Mouse (Mus musculus) limb, embryonic 14.5 days (tissue): ENCODE measurements at regions not wholly inside any gene's neighbourhood (a gene's known extent, or its start where the extent isn't known, plus 50 kb on each side); places are given as distances from the start of the nearest gene placed in this dataset.

ENCODE experiments used
- ATAC-seq: fragments of 200-750 bp; cut with Nextera tagmentation; 2 replicates; pipeline ENCODE4 v1.8.0; 2017; ENCODE audit warnings: low read depth, moderate number of reproducible peaks, moderate TSS enrichment; ENCODE audit not compliant: low FRiP score
- DNase-seq: peaks from one replicate; pipeline ENCODE4 v3.0.0-alpha.2; 2015; ENCODE audit warnings: low spot score
- H3K27ac ChIP-seq: fragments of 300-500 bp; sonication (generic); replicated peaks from 2 replicates; pipeline ENCODE4 v1.5.1; 2014; ENCODE audit warnings: low read depth, mild to moderate bottlenecking, low read length, moderate library complexity, mixed read lengths
- H3K27me3 ChIP-seq: fragments of 300-500 bp; sonication (generic); 2 replicates; pipeline ENCODE4 v1.6.1; 2014; ENCODE audit warnings: low read length, mixed read lengths; ENCODE audit not compliant: control insufficient read depth, insufficient read depth
- H3K36me3 ChIP-seq: fragments of 300-500 bp; sonication (generic); 2 replicates; pipeline ENCODE4 v1.6.1; 2014; ENCODE audit warnings: mild to moderate bottlenecking, low read length, moderate library complexity, mixed read lengths; ENCODE audit not compliant: control insufficient read depth, insufficient read depth
- H3K4me1 ChIP-seq: fragments of 300-500 bp; sonication (generic); 2 replicates; pipeline ENCODE4 v1.6.1; 2014; ENCODE audit warnings: antibody characterized with exemption, low read length, mixed read lengths; ENCODE audit not compliant: control insufficient read depth, insufficient read depth
- H3K4me2 ChIP-seq: fragments of 300-500 bp; sonication (generic); replicated peaks from 2 replicates; pipeline ENCODE4 v1.6.1; 2014; ENCODE audit warnings: low read depth, mild to moderate bottlenecking, low read length, moderate library complexity; ENCODE audit not compliant: severe bottlenecking
- H3K4me3 ChIP-seq: fragments of 300-500 bp; sonication (generic); replicated peaks from 2 replicates; pipeline ENCODE4 v1.5.1; 2014; ENCODE audit warnings: low read length
- H3K9ac ChIP-seq: fragments of 300-500 bp; sonication (generic); 2 replicates; pipeline ENCODE4 v1.6.1; 2014; ENCODE audit warnings: mild to moderate bottlenecking, low read depth, low read length, moderate library complexity; ENCODE audit not compliant: severe bottlenecking
- H3K9me3 ChIP-seq: fragments of 300-500 bp; sonication (generic); 2 replicates; pipeline ENCODE4 v1.6.1; 2016; ENCODE audit warnings: low read length; ENCODE audit not compliant: control insufficient read depth
- POLR2A ChIP-seq: fragments of 200-500 bp; IDR thresholded peaks from 2 replicates; pipeline ENCODE4 v1.8.0; 2012; ENCODE audit warnings: inconsistent platforms, mild to moderate bottlenecking, moderate library complexity, borderline replicate concordance; ENCODE audit not compliant: insufficient read depth, insufficient read length; ENCODE audit errors: extremely low read depth
- WGBS: fragments of 180-500 bp; shearing (Covaris S2); extraction: QIAGEN DNeasy Blood & Tissue Kit; methylation state at CpG from one replicate; pipeline ENCODE4 v1.1.7; 2014; 5-methylcytosine and 5-hydroxymethylcytosine counted together

DNA sequence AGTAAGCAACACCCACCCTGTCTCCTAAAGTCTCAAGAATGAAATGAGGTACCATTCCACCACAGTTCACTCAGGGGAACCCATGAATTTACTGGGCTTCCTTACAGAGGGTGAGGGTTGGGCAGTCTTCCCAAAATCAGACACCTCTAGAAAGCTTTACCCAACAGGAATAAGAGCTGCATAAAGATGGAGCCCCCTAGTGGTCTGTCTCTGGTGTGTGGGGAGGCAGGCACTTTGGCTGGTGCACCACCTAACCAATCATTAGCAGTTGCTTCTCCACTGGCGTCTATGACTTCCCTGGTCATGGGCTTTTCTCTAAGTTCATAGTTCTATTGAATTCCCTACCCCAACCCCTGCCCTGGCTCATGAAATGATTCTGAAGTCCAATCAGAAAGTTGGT lies 351.1 kb downstream of the Adam3 start:
- no peaks in the 10 kb centered on the region for H3K4me1 ChIP-seq
- no peaks in the 10 kb centered on the region for H3K36me3 ChIP-seq
- no peak overlapping the region for H3K27ac ChIP-seq
- H3K9ac ChIP-seq, result no peak overlapping the region
- ATAC-seq (no peak), DNase-seq (no peak)
- no peaks in the 10 kb centered on the region for H3K27me3 ChIP-seq
- no peaks in the 10 kb centered on the region for H3K9me3 ChIP-seq
- WGBS, result 86% methylated on average over 1 of the region's 1 CpGs
- TF ChIP-seq POLR2A, result no peak
- no peak overlapping the region for H3K4me3 ChIP-seq
- no peak overlapping the region for H3K4me2 ChIP-seq

DNA sequence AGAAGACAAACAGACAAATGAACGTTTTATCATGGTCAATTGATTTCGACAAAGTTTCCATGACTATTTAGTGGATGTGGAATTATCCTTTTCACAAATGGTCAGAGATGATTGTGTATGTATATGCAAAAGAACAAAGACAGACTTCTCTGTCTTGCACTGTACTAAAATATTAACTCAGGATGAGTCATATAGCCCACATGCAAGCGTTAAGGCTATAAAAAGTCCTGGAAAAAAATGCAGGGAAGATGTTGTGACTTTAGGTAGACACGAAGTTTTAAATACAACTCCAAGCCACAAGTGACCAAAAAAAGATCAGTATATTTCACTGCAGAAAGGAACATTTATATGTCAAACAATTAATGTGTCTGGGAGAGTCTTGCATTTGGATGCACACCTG lies 353.6 kb downstream of the Adam3 start:
- 84% methylated on average over 4 of the region's 4 CpGs for WGBS

DNA sequence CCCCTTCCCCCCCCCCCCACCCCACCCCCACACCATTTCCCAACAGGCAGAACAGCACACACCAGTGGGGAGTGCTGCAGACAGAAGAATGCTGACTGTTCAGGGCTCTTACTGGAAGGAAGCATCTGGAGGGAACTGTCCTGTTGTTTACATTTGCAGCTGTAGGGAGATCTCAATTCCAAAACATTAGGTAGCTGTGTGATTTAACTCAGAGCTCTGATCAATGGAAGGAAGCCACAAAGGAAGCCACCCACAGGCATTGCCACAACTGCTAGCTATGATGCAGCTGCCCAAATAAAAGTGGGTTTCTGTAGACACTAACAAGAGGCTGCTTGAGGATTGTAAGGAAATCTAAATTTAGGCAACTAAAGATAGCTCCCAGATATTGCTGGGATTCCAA lies 359.7 kb downstream of the Adam3 start:
- Histone ChIP-seq H3K27me3 (no peaks in the 10 kb centered on the region), H3K36me3 (no peaks in the 10 kb centered on the region), H3K4me2 (no peak overlapping the region), H3K4me1 (0 out of 2 replicates have a peak, but pooled peaks cover 3% of the 10 kb centered on the region), H3K27ac (no peak overlapping the region), H3K9ac (no peak overlapping the region), H3K4me3 (no peak overlapping the region), H3K9me3 (no peaks in the 10 kb centered on the region)
- TF ChIP-seq POLR2A, result no peak
- DNase-seq, result no peak
- ATAC-seq, result no peak

More for the DNA sequence above, 353.6 kb downstream of the Adam3 start:
- no peak overlapping the region for H3K4me2 ChIP-seq
- TF ChIP-seq POLR2A, result no peak
- ATAC-seq (no peak), DNase-seq (no peak)
- H3K9me3 ChIP-seq, result no peaks in the 10 kb centered on the region
- no peak overlapping the region for H3K4me3 ChIP-seq
- H3K36me3 ChIP-seq, result no peaks in the 10 kb centered on the region
- H3K27me3 ChIP-seq, result no peaks in the 10 kb centered on the region
- H3K9ac ChIP-seq, result no peak overlapping the region
- H3K4me1 ChIP-seq, result 0 out of 2 replicates have a peak, but pooled peaks cover 3% of the 10 kb centered on the region
- no peak overlapping the region for H3K27ac ChIP-seq

DNA sequence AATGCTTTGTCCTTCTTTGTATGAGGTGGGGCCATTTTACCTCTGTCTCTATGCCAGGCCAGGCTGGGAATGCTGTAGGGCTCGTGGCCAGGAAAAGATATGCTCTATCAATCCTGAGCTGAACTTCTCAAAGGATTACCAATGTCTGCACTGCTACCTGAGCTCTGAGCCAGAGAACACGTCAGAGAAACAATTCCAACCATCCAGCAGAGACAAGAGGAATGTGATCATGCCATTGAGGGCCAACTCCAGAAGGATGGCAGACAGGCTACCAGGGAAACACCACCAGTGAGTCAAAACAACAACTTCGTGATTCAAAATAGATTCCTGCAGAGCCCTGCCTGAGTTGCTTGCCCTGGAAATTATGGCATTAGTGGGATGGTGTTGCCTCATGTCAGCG lies 361.0 kb downstream of the Adam3 start:
- no peaks in the 10 kb centered on the region for H3K27me3 ChIP-seq
- 79% methylated on average over 4 of the region's 4 CpGs for WGBS
- no peak for DNase-seq
- H3K36me3 ChIP-seq, result no peaks in the 10 kb centered on the region
- no peak for ATAC-seq
- no peak overlapping the region for H3K27ac ChIP-seq
- H3K4me2 ChIP-seq, result no peak overlapping the region
- H3K9ac ChIP-seq, result no peak overlapping the region
- H3K4me3 ChIP-seq, result no peak overlapping the region
- H3K4me1 ChIP-seq, result 0 out of 2 replicates have a peak, but pooled peaks cover 3% of the 10 kb centered on the region
- TF ChIP-seq POLR2A, result no peak
- H3K9me3 ChIP-seq, result no peaks in the 10 kb centered on the region

DNA sequence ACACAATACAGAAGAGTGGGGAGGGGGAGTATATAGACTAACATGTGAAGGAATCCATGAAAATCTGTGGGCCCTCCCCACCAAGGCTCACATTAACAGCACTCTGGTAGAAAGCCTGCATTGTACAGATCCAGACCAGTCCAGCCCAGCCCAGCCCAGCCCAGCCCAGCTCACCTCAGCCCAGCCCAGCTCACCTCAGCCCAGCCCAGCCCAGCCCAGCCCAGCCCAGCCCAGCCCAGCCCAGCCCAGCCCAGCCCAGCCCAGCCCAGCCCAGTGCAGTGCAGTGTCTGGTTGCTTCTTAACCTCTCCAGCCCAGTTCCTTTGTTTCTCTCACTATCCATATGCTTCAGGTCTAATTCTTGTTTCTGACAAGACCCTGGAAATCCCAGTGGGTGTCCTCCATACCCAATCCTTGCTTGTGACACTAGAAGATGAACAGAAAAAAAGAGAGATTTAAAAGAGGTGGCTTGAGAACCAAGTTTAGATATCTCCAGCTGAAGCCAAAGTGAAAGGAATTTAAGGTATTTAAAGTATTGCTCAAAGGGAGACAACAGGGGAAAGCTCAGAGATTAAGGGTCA lies 366.5 kb downstream of the Adam3 start:
- no peak for ATAC-seq
- Histone ChIP-seq H3K27me3 (no peaks in the 10 kb centered on the region), H3K36me3 (no peaks in the 10 kb centered on the region), H3K4me2 (no peak overlapping the region), H3K27ac (no peak overlapping the region), H3K9ac (no peak overlapping the region), H3K4me3 (no peak overlapping the region), H3K9me3 (no peaks in the 10 kb centered on the region), H3K4me1 (no peaks in the 10 kb centered on the region)
- TF ChIP-seq POLR2A, result no peak
- no peak for DNase-seq

DNA sequence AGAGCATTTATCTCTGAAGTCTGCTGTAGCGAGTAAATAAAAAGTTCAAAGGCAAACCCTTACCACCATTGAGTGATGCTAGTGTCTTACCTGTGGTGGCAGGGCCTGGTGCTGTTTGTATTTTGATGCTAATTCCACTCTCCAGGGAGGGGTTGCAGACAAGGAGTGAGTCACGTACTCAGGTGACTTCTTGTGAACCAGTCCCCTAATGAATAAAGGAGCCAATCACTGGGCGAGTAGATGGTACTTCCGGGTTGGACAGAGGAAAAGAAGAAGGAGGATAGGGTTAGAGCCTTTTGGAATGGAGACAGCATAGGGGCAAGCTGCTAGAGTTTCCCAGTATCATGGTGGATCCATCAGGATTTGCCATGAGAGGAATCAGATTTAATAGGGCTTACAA lies 370.5 kb downstream of the Adam3 start:
- Histone ChIP-seq H3K27me3 (no peaks in the 10 kb centered on the region), H3K4me3 (no peak overlapping the region), H3K4me2 (no peak overlapping the region), H3K4me1 (no peaks in the 10 kb centered on the region), H3K9ac (no peak overlapping the region), H3K27ac (no peak overlapping the region), H3K36me3 (no peaks in the 10 kb centered on the region), H3K9me3 (no peaks in the 10 kb centered on the region)
- WGBS, result 87% methylated on average over 4 of the region's 4 CpGs
- no peak for DNase-seq
- ATAC-seq, result no peak
- no peak for TF ChIP-seq POLR2A
